18 mouse cellular contexts compared by ENCODE assay signal in the genomic region with DNA sequence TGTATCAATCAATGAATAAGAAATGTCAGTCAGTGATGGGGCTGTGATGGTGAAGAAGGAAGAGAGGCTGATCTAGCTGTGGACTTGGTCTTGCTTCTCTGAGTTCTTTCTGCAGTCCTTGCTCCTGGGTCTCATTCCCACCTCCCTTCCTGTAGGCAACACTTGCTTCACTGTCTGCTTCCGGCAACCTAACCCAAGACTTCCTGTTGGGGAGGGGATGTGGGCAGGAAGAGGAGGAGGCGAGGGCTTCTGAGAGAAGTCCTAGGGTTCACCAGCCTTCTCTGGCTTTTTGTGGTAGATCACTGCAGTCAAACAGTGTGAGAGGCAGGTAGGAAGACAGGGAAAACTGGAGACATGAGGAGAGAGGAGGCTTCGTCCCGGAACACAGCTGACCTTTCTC.
DNase-seq lines count a peak whose midpoint lies in the region; ATAC-seq and TF ChIP-seq lines count a peak whose summit lies in the region.
"Had no signal": no experiment of that assay in that cellular context is flagged by ENCODE, and none has a peak within 500 bp of the region (broad histone marks: within the 10 kb centered on the region; RNA-seq: fewer than 3 reads in every experiment).

No protein-coding gene starts in this region.

- peaks cover 18% of the 10 kb centered on the region for H3K4me1 ChIP-seq in hindbrain, embryonic 10.5 days (replicated peaks)
- H3K4me1 ChIP-seq in hindbrain, embryonic 16.5 days (ENCODE audit: control insufficient read depth, insufficient read depth, low read depth, low read length): peaks cover 3% of the 10 kb centered on the region
- H3K4me1 ChIP-seq in midbrain, postnatal 0 days (ENCODE audit: insufficient read depth, low read length): peaks cover 4% of the 10 kb centered on the region; the same call in 1 of the 2 replicates

- no peak overlapping the region for H3K4me2 ChIP-seq in hindbrain, embryonic 16.5 days (ENCODE audit: low read length)
- H3K4me2 ChIP-seq in midbrain, postnatal 0 days (ENCODE audit: low read depth, low read length, poor library complexity, severe bottlenecking): no peak overlapping the region
- H3K4me2 ChIP-seq: embryonic facial prominence, embryonic 13.5 days had no signal

- no peak for ATAC-seq in hindbrain, embryonic 16.5 days
- peak; percentile 34; the same call in 1 of the 2 replicates for ATAC-seq in megakaryocyte, adult 5-6 weeks (ENCODE audit: poor library complexity, severe bottlenecking)
- no peak for ATAC-seq in midbrain, postnatal 0 days (ENCODE audit: low FRiP score)
- ATAC-seq: activated CD4-positive, CD25-positive, alpha-beta regulatory T cell, adult 4 months; hindbrain, postnatal 0 days had no signal

- no peaks in the 10 kb centered on the region for H3K36me3 ChIP-seq in hindbrain, embryonic 10.5 days
- no peaks in the 10 kb centered on the region for H3K36me3 ChIP-seq in hindbrain, embryonic 16.5 days (ENCODE audit: control insufficient read depth, insufficient read depth, low read length)
- no peaks in the 10 kb centered on the region for H3K36me3 ChIP-seq in midbrain, postnatal 0 days (ENCODE audit: insufficient read depth, low read length)
- H3K36me3 ChIP-seq: embryonic facial prominence, embryonic 13.5 days; midbrain, embryonic 10.5 days had no signal

- no peak for DNase-seq in hindbrain, embryonic 10.5 days (ENCODE audit: low spot score)
- DNase-seq in T-cell, adult 2 months (ENCODE audit: low spot score): peak; percentile 36
- peak; percentile 63 for DNase-seq in thymus, postnatal 14 days
- no peak for DNase-seq in heart, adult 11 months
- DNase-seq in kidney, postnatal 36 days: no peak
- no peak for DNase-seq in midbrain, postnatal 0 days (ENCODE audit: low spot score)
- DNase-seq: adrenal gland, postnatal 14 days; cerebellum, adult 18-20 months; heart, postnatal 10 days; kidney, adult 8-10 months; kidney, postnatal 25 days; right cerebral cortex, postnatal 4 days had no signal

- 0 out of 2 replicates have a peak overlapping the region, but pooled peaks have one; percentile 40 for H3K27ac ChIP-seq in hindbrain, embryonic 10.5 days
- H3K27ac ChIP-seq in hindbrain, embryonic 16.5 days (ENCODE audit: low read depth, low read length): no peak overlapping the region
- H3K27ac ChIP-seq in midbrain, postnatal 0 days (ENCODE audit: low read depth, low read length): no peak overlapping the region
- H3K27ac ChIP-seq: embryonic facial prominence, embryonic 13.5 days; hindbrain, postnatal 0 days; midbrain, embryonic 10.5 days had no signal

- H3K9me3 ChIP-seq in hindbrain, embryonic 10.5 days: no peaks in the 10 kb centered on the region
- no peaks in the 10 kb centered on the region for H3K9me3 ChIP-seq in hindbrain, embryonic 16.5 days (ENCODE audit: control insufficient read depth, low read length)
- no peaks in the 10 kb centered on the region for H3K9me3 ChIP-seq in midbrain, postnatal 0 days (ENCODE audit: low read length)
- H3K9me3 ChIP-seq: embryonic facial prominence, embryonic 13.5 days; midbrain, embryonic 10.5 days had no signal

- H3K9ac ChIP-seq in hindbrain, embryonic 16.5 days (ENCODE audit: low read depth, low read length): no peak overlapping the region
- no peak overlapping the region for H3K9ac ChIP-seq in midbrain, postnatal 0 days (replicated peaks; ENCODE audit: low read length, poor library complexity, severe bottlenecking)
- H3K9ac ChIP-seq: embryonic facial prominence, embryonic 13.5 days had no signal

- 0 out of 2 replicates have a peak, but pooled peaks cover 2% of the 10 kb centered on the region for H3K27me3 ChIP-seq in hindbrain, embryonic 10.5 days (ENCODE audit: insufficient read depth, poor library complexity, severe bottlenecking)
- H3K27me3 ChIP-seq in hindbrain, embryonic 16.5 days (replicated peaks; ENCODE audit: control insufficient read depth, insufficient read depth, low read length): no peaks in the 10 kb centered on the region
- no peaks in the 10 kb centered on the region for H3K27me3 ChIP-seq in midbrain, postnatal 0 days (ENCODE audit: insufficient read depth, low read length)
- H3K27me3 ChIP-seq: embryonic facial prominence, embryonic 13.5 days had no signal

- no peak for TF ChIP-seq CTCF in midbrain, postnatal 0 days (IDR thresholded peaks at IDR 0.05)

- 81% methylated on average over 4 of the region's 4 CpGs for WGBS in hindbrain, embryonic 10.5 days
- WGBS in hindbrain, embryonic 16.5 days: 77% methylated on average over 4 of the region's 4 CpGs
- 90% methylated on average over 4 of the region's 4 CpGs for WGBS in midbrain, postnatal 0 days

- no peak overlapping the region for H3K4me3 ChIP-seq in hindbrain, embryonic 10.5 days
- H3K4me3 ChIP-seq in hindbrain, embryonic 16.5 days (ENCODE audit: low read length): no peak overlapping the region
- H3K4me3 ChIP-seq in midbrain, postnatal 0 days (ENCODE audit: low read depth, low read length): no peak overlapping the region
- H3K4me3 ChIP-seq: embryonic facial prominence, embryonic 13.5 days; midbrain, embryonic 10.5 days had no signal

Comparison
In these comparisons a context has a peak if more than half of its experiments do, and no peak if none do; other contexts are left out.
1. DNase-seq: peak in T-cell, adult 2 months (single experiment) and thymus, postnatal 14 days (single experiment); none in hindbrain, embryonic 10.5 days (single experiment), heart, adult 11 months (single experiment), kidney, postnatal 36 days (0 of 2) and midbrain, postnatal 0 days (single experiment).